Mouse (Mus musculus): ENCODE measurements around the gene Irx4. TPM values are rescaled to one million over a fixed set of nuclear protein-coding genes. Genes with fewer than 3 reads are reported as not detected.

Irx4 gene
- polyA plus RNA-seq, 1 experiment from 2014 or later: 1.7 TPM

DNA sequence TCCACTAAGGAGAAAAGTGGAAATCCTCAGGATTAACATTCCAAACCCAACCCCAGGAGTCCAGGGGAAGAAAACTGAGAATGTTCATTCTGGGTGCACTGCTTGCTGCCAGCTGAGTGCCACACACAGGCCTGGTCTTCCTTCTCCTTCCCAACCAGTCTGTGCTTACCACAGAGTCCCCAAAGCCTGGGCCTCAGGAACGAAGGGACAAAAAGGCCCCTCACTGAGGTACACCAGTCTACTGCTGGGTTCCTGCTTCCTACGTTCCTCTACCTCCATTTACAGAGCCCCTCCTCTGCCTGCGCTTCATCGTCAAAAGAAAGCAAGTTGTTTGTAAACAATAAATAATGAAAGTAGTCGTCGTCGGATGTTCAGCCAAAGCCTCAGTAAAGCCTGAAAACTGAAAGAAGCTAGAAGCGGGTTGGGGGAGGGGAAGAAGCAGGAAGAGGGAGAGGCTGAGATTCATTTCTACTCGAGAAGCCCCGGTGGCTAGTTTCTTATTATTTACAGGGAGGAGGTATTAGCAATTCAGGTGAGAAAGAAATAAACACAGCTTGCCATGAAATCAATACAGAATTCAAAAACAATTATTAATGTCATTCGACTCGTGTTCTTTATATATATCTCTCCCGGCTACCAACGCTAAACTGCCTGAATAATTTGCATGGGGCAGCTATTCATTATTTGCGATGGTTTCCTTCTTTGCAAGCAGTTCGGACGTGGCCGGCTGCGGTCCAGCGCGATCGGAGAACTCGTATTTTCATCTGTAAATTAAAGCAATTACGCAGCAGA lies 2.3 kb downstream of the Irx4 start:
- Histone ChIP-seq H3K4me3 (peak overlapping the region; percentile 41), H3K36me3 (no peaks in the 10 kb centered on the region), H3K4me1 (peaks cover 68% of the 10 kb centered on the region), H3K27ac (replicated peaks) (no peak overlapping the region), H3K9me3 (replicated peaks) (no peaks in the 10 kb centered on the region), H3K27me3 (ENCODE audit: low read depth, poor library complexity, severe bottlenecking) (peaks cover 100% of the 10 kb centered on the region)
- 2% methylated on average over 24 of the region's 24 CpGs for WGBS
- peak; percentile 41 for DNase-seq (ENCODE audit: low spot score)

DNA sequence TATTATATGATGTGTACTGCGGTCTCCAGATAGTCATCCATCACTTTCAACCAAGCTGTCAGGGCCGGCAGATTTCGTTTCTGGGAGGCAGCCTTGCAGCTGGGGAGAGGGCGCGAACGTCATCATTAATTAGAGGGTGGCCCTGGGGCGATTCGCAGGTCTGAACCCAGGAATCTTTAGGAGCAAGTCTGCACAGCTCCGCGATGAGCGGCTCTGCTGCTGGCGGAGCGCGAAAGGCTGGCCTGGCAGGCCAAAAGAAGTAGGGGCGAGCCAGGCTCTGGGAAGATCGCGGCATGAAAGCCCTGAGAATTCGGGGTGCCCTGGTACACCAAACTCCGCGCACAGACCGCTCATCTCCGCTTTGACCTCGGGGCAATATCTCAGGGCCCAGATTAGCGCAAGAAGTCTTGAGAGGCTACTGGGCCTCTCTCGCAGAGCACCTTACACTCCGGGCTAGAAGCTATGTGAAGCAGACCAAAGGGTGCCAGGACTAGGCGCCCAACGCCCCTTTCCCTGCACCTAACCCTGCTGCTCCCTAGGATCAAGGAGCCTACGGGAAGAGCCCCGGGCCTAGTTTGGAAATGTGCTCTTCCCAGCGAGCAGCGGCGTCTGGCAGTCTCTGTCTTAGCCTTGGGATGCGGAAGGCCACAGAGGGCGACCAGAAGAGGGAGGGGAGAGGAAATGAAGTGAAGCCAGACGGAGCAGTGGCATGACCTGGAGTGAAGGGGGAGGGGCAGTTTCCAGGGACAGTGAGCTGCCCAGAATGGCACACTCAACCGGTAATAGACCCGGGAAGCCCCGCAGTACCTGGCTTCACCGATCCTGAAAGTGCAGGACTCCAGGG lies 3.1 kb downstream of the Irx4 start:
- Histone ChIP-seq H3K4me1 (peaks cover 68% of the 10 kb centered on the region), H3K4me3 (peak overlapping the region; percentile 41), H3K36me3 (no peaks in the 10 kb centered on the region), H3K9me3 (replicated peaks) (no peaks in the 10 kb centered on the region), H3K27me3 (ENCODE audit: low read depth, poor library complexity, severe bottlenecking) (peaks cover 100% of the 10 kb centered on the region), H3K27ac (replicated peaks) (no peak overlapping the region)
- WGBS: under 1% methylated on average over 40 of the region's 40 CpGs
- peak; percentile 70 for DNase-seq (ENCODE audit: low spot score)

DNA sequence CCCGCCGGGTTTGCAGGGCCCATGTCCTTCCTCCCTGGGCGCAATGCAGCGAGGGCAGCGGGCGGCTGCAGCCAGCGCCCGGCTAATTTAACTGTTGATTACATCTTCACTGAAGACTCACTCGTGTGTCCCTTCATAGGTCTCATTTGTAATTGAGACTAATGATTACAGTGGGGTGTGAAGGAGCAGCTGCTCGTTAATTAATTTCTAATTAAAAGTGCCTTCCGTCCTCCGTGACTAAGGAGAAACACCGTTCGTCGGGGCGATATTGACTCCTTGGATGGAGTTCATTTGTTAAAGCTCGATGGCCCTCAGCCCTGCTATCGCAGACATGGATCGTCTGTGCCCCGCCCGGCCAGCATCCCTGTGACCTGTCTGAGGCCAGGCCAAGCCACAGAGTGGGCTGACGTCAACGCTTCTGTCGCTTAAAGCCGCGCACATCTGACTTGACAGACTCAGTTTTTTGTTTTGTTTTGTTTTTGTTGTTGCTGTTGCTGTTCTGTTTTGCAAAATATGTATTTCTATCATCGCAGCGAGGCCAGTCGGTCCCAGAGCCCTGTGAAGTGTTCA lies 4.0 kb downstream of the Irx4 start:
- peaks cover 75% of the 10 kb centered on the region for H3K4me1 ChIP-seq

DNA sequence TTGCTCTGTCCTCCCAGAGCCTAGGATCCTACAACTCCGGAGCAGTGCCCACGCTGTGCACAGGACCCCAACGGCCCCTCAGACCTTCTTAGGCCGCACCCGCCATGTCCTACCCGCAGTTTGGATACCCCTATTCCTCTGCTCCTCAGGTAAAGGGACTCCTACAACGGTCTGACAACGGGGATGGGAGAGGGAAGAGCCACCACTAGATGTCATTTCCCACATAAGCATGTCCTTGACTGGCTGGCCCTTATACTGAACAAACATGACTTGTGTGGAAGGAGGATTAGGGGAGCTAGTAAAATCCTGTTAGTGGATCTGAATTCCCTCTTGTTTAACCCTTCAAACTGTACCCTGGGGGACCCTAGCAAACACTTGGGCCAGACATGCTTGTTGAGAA lies 4.6 kb downstream of the Irx4 start:
- WGBS: 12% methylated on average over 8 of the region's 8 CpGs
- Histone ChIP-seq H3K27me3 (ENCODE audit: low read depth, poor library complexity, severe bottlenecking) (peaks cover 100% of the 10 kb centered on the region), H3K9me3 (replicated peaks) (no peaks in the 10 kb centered on the region), H3K36me3 (no peaks in the 10 kb centered on the region), H3K4me3 (no peak overlapping the region), H3K27ac (replicated peaks) (no peak overlapping the region), H3K4me1 (peaks cover 70% of the 10 kb centered on the region)
- DNase-seq (ENCODE audit: low spot score): peak; percentile 34

More for the DNA sequence above, 4.0 kb downstream of the Irx4 start:
- no peaks in the 10 kb centered on the region for H3K36me3 ChIP-seq
- no peak for DNase-seq (ENCODE audit: low spot score)
- H3K27ac ChIP-seq (replicated peaks): no peak overlapping the region
- WGBS: 2% methylated on average over 29 of the region's 29 CpGs
- H3K9me3 ChIP-seq (replicated peaks): no peaks in the 10 kb centered on the region
- peaks cover 100% of the 10 kb centered on the region for H3K27me3 ChIP-seq (ENCODE audit: low read depth, poor library complexity, severe bottlenecking)
- H3K4me3 ChIP-seq: peak overlapping the region; percentile 41

DNA sequence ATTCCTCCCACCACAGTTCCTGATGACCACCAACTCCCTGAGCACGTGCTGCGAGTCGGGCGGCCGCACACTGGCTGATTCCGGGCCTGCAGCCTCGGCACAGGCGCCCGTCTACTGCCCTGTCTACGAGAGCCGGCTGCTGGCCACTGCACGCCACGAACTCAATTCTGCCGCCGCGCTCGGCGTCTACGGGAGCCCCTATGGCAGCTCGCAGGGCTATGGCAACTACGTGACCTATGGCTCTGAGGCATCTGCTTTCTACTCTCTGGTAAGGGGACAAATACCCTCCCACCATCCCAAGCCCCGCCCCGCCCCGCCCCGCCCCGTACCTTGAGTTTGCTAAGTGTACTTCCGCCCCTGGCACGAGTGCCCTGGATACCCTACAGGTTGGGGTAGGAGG lies 5.2 kb downstream of the Irx4 start:
- Histone ChIP-seq H3K27me3 (ENCODE audit: low read depth, poor library complexity, severe bottlenecking) (peaks cover 100% of the 10 kb centered on the region), H3K4me3 (peak overlapping the region; percentile 36), H3K4me1 (peaks cover 68% of the 10 kb centered on the region), H3K36me3 (no peaks in the 10 kb centered on the region), H3K27ac (replicated peaks) (no peak overlapping the region), H3K9me3 (replicated peaks) (no peaks in the 10 kb centered on the region)
- under 1% methylated on average over 28 of the region's 28 CpGs for WGBS
- DNase-seq (ENCODE audit: low spot score): peak; percentile 75

DNA sequence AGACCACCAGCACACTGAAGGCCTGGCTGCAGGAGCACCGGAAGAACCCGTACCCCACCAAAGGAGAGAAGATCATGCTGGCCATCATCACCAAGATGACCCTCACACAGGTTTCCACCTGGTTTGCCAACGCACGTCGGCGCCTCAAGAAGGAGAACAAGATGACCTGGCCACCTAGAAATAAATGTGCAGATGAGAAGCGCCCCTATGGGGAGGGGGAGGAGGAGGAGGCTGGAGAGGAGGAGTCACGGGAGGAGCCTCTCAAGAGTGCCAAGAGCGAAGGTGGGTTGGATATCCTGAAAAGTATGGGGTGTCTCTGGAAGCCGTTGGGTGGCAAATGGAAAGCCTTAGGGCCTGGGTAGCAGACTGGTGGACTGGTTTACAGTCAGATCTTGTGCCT lies 7.3 kb downstream of the Irx4 start:
- no peaks in the 10 kb centered on the region for H3K36me3 ChIP-seq
- no peak overlapping the region for H3K4me3 ChIP-seq
- H3K27ac ChIP-seq (replicated peaks): no peak overlapping the region
- DNase-seq (ENCODE audit: low spot score): peak; percentile 31
- peaks cover 74% of the 10 kb centered on the region for H3K4me1 ChIP-seq
- peaks cover 100% of the 10 kb centered on the region for H3K27me3 ChIP-seq (ENCODE audit: low read depth, poor library complexity, severe bottlenecking)
- 6% methylated on average over 10 of the region's 10 CpGs for WGBS
- no peaks in the 10 kb centered on the region for H3K9me3 ChIP-seq (replicated peaks)

DNA sequence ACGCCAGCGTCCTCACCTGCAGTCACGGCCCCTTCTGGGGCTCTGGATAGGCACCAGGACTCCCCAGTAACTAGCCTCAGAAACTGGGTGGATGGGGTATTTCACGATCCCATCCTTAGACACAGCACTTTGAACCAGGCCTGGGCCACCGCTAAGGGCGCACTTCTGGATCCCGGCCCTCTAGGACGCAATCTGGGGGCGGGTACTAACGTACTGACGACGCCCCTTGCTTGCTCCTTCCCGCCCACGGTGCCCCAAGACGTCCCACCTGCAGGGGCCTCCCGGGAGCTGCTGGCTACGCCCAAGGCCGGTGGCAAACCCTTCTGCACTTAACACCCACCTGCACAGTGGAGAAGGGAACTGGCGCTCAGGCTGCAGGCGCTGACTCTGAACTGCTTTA lies 8.4 kb downstream of the Irx4 start:
- Histone ChIP-seq H3K4me3 (0 out of 2 replicates have a peak overlapping the region, but pooled peaks have one; percentile 5), H3K36me3 (no peaks in the 10 kb centered on the region), H3K4me1 (peaks cover 74% of the 10 kb centered on the region), H3K9me3 (replicated peaks) (no peaks in the 10 kb centered on the region), H3K27ac (replicated peaks) (no peak overlapping the region), H3K27me3 (ENCODE audit: low read depth, poor library complexity, severe bottlenecking) (peaks cover 100% of the 10 kb centered on the region)
- peak; percentile 61 for DNase-seq (ENCODE audit: low spot score)
- WGBS: under 1% methylated on average over 20 of the region's 20 CpGs

DNA sequence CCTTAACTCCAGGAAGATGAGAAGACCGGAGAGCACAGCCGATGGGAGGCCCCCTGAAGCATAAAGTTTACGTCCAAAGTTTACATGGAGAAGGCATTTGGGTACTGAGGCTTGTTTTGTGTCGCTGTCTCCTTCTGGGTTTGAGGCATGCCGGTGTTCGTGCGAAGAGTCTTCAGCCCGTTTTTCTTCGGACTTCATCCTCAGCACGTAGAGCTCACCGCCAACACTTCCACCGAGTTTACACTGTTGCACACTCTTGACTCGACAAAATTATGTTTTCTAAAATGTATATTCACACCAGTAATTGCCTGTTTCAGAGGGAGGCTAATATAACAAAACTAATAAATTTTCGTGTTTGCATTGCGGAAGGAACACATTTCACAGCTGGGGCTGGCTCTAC lies 9.0 kb downstream of the Irx4 start:
- no peaks in the 10 kb centered on the region for H3K36me3 ChIP-seq
- WGBS: 9% methylated on average over 15 of the region's 15 CpGs
- H3K9me3 ChIP-seq (replicated peaks): no peaks in the 10 kb centered on the region
- DNase-seq (ENCODE audit: low spot score): no peak
- peaks cover 100% of the 10 kb centered on the region for H3K27me3 ChIP-seq (ENCODE audit: low read depth, poor library complexity, severe bottlenecking)
- no peak overlapping the region for H3K27ac ChIP-seq (replicated peaks)
- H3K4me1 ChIP-seq: peaks cover 68% of the 10 kb centered on the region
- no peak overlapping the region for H3K4me3 ChIP-seq

DNA sequence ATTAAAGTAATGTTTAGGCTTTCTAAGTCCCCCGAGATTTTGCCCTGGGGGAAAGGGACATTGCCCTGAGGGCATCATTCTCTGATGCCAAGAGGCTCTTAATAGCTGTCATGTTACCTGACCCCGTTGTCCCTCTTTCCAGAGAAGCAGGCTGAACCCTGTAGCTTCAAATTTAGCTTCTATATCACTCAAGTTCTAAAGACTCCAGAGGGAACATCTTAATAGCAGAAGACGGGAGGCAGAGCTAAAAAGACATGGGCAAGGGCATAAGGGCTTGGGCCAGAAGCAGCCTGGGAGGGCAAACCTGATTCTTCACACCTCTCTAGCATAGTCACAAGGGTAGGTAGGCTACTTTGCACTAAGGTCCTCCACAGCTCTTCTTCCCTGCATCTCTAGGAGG lies 9.6 kb downstream of the Irx4 start:
- DNase-seq (ENCODE audit: low spot score): no peak
- no peak overlapping the region for H3K27ac ChIP-seq (replicated peaks)
- H3K27me3 ChIP-seq (ENCODE audit: low read depth, poor library complexity, severe bottlenecking): peaks cover 100% of the 10 kb centered on the region
- H3K9me3 ChIP-seq (replicated peaks): no peaks in the 10 kb centered on the region
- H3K36me3 ChIP-seq: no peaks in the 10 kb centered on the region
- 13% methylated on average over 3 of the region's 3 CpGs for WGBS
- no peak overlapping the region for H3K4me3 ChIP-seq
- H3K4me1 ChIP-seq: peaks cover 62% of the 10 kb centered on the region

DNA sequence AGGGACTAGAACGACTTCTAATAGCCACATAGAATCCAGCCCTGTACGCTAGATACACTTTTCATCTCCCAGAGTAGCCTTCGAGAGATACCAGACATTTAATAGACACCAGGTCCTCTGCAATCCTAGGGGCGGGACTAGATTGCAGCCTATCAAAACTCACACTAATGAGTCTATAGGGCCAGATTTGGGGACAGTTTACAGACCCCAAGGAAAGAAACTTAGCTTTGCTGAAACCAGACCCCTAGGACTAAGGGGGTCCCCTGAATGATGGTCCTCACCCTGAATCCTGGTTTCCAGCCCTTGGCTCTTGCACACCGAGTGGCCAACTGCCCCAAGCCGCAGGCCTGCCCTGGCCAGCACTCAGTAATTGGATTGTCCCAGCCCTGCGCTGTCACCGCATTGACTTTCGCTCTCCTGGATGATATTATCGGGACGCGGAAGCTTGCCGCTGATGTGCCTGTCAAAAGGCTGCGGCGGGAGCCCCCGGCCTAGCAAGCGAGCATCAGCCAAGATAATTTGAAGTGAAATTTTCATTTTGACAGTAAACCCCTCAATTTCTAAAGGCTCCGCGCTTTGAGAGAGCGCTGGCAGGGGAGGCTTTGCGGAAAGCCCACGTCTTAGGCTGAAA lies 10.3 kb downstream of the Irx4 start:
- peaks cover 55% of the 10 kb centered on the region for H3K4me1 ChIP-seq
- no peaks in the 10 kb centered on the region for H3K9me3 ChIP-seq (replicated peaks)
- H3K36me3 ChIP-seq: no peaks in the 10 kb centered on the region
- no peak overlapping the region for H3K27ac ChIP-seq (replicated peaks)
- 4% methylated on average over 22 of the region's 22 CpGs for WGBS
- peak overlapping the region; percentile 54 for H3K4me3 ChIP-seq
- peaks cover 100% of the 10 kb centered on the region for H3K27me3 ChIP-seq (ENCODE audit: low read depth, poor library complexity, severe bottlenecking)
- DNase-seq (ENCODE audit: low spot score): peak; percentile 56

DNA sequence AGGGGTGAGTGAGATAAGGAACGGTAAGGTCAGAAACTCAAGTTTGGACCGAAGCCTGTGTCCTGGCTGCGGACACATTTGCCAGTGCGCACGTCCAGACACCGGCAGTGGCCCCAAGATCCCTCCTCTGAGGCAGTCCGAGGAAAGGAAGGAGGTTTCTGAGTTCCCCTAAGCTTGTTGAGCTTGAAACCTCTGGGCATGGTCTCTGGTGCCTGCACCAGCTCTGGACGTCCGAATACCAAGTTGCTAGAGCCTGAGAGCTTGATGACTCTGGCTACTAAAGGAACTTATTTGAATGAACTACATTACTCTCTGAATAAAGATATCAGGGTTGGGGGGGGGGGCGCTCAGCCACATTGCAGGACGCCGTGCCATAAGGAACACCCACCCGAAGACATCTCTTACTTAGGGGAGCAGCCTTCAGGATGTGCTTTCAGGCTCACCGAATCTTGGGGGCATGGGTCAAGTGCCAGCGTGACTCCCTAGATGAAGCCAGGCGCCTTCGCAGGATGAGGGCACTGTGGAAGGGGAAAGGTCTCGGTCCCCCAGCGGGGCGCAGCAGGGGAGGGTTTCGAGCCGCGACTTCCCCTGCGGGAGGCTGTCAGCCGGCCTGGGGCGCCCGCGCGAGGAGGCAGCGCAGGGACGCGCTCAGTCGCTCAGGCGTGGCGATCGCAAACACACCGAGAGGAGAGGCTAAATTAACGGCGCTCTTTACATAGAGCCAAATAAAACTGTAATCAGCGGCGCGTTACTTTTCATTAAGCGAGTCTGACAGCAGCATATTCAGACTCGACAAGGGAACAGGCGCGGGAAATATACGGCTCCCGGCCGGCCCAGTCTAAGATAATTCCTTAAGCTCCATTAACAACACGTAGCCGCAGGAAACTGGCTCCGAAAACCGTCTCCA lies 11.3 kb downstream of the Irx4 start:
- Histone ChIP-seq H3K27ac (replicated peaks) (no peak overlapping the region; the same call in 1 of the 2 replicates), H3K27me3 (ENCODE audit: low read depth, poor library complexity, severe bottlenecking) (peaks cover 100% of the 10 kb centered on the region), H3K4me3 (peak overlapping the region; percentile 54), H3K36me3 (no peaks in the 10 kb centered on the region), H3K9me3 (replicated peaks) (no peaks in the 10 kb centered on the region), H3K4me1 (peaks cover 53% of the 10 kb centered on the region)
- WGBS: under 1% methylated on average over 53 of the region's 53 CpGs
- DNase-seq (ENCODE audit: low spot score): peak; percentile 64

Measured in midbrain, embryonic 10.5 days (tissue).